Mouse (Mus musculus) E14TG2a.4 (cell line): ENCODE measurements around the gene Mgat5b.

Experiments
- CTCF ChIP-seq: conservative IDR thresholded peaks from 2 replicates; pipeline ENCODE4 v1.5.1; 2014; ENCODE audit warnings: low read length
- NANOG ChIP-seq: IDR thresholded peaks from 2 replicates; pipeline ENCODE4 v1.6.1; 2014; ENCODE audit warnings: borderline replicate concordance, low read length, mixed read lengths

- TF ChIP-seq CTCF = no peak
- no peak for TF ChIP-seq NANOG
Observed at GRCm38 (mm10) chr11:117031249-117031648, 112.6 kb downstream of the Mgat5b start.
